Mouse (Mus musculus) G1E (cell line): Measurements from ENCODE around the gene Snx27.

Source experiments
- CTCF ChIP-seq: IDR thresholded peaks from 2 replicates; pipeline ENCODE4 v1.5.1; 2012; ENCODE audit warnings: low read depth, low read length, inconsistent platforms, mixed read lengths
- GATA1 ChIP-seq: IDR thresholded peaks from 2 replicates; pipeline ENCODE4 v1.6.1; 2012; ENCODE audit warnings: borderline replicate concordance, low read length, inconsistent platforms, mixed read lengths

- TF ChIP-seq CTCF (no peak), GATA1 (no peak)
Observed at GRCm38 (mm10) chr3:94476301-94477035, 106.0 kb downstream of the Snx27 start.
